Mouse (Mus musculus) MEL (cell line): ENCODE results near the gene Gm20388. TPM values are rescaled to one million over a fixed set of nuclear protein-coding genes. Genes with fewer than 3 reads are reported as not detected.

Source experiments
- DNase-seq: peaks from one replicate; pipeline ENCODE4 v3.0.0; 2011; ENCODE audit warnings: low read depth, low spot score
- H3K27ac ChIP-seq: 2 replicates; pipeline ENCODE4 v1.5.1; 2012; ENCODE audit warnings: low read depth, mild to moderate bottlenecking, control low read depth, low read length, moderate library complexity; ENCODE audit not compliant: control insufficient read depth
- H3K27me3 ChIP-seq, 2 experiments: fragments of 150-350 bp in 1 of 2; sonication (generic) in 1 of 2; 2 replicates each; pipeline ENCODE4 v1.6.1; 2012; ENCODE audit warnings: low read length in 2 of 2, mild to moderate bottlenecking in 2 of 2, improper control_type of control experiment in 1 of 2, moderate library complexity in 1 of 2; ENCODE audit not compliant: insufficient read depth in 2 of 2, control insufficient read depth in 1 of 2
- H3K36me3 ChIP-seq, 2 experiments: 2 replicates each; pipeline ENCODE4 v1.6.1; 2012 to 2014; ENCODE audit warnings: low read length in 2 of 2, improper control_type of control experiment in 1 of 2, inconsistent platforms in 1 of 2, mild to moderate bottlenecking in 1 of 2; ENCODE audit not compliant: insufficient read depth in 2 of 2, control insufficient read depth in 1 of 2
- H3K4me1 ChIP-seq, 2 experiments: fragments of 150-350 bp in 1 of 2; sonication (generic) in 1 of 2; 2 replicates each; pipeline ENCODE4 v1.6.1; 2012; ENCODE audit warnings: low read length in 2 of 2, improper control_type of control experiment in 1 of 2, mild to moderate bottlenecking in 1 of 2; ENCODE audit not compliant: insufficient read depth in 2 of 2, control insufficient read depth in 1 of 2
- H3K4me3 ChIP-seq, 2 experiments: fragments of 150-350 bp in 1 of 2; sonication (generic) in 1 of 2; 2 replicates each; pipeline ENCODE4 v1.5.1; 2012; ENCODE audit warnings: low read depth in 2 of 2, low read length in 2 of 2, mild to moderate bottlenecking in 2 of 2, moderate library complexity in 2 of 2, control low read depth in 1 of 2, improper control_type of control experiment in 1 of 2; ENCODE audit not compliant: control insufficient read depth in 1 of 2, insufficient read depth in 1 of 2
- H3K79me2 ChIP-seq: 2 replicates; pipeline ENCODE4 v1.6.1; 2012; ENCODE audit warnings: mild to moderate bottlenecking, low read length, moderate library complexity; ENCODE audit not compliant: control insufficient read depth, poor library complexity, insufficient read depth
- H3K9ac ChIP-seq: 2 replicates; pipeline ENCODE4 v1.6.1; 2012; ENCODE audit warnings: low read depth, mild to moderate bottlenecking, control low read depth, low read length, moderate library complexity; ENCODE audit not compliant: control insufficient read depth, poor library complexity, severe bottlenecking
- H3K9me3 ChIP-seq: fragments of 150-350 bp; sonication (generic); replicated peaks from 2 replicates; pipeline ENCODE4 v1.6.1; 2012; ENCODE audit warnings: mild to moderate bottlenecking, low read length, improper control_type of control experiment, moderate library complexity; ENCODE audit not compliant: insufficient read depth
- BHLHE40 ChIP-seq: IDR thresholded peaks from 2 replicates; pipeline ENCODE4 v1.6.1; 2012; ENCODE audit warnings: low read depth, mild to moderate bottlenecking, inconsistent platforms, low read length, improper control_type of control experiment, borderline replicate concordance
- CHD1 ChIP-seq: IDR thresholded peaks from 2 replicates; pipeline ENCODE4 v1.6.1; 2012; ENCODE audit warnings: low read depth, mild to moderate bottlenecking, inconsistent platforms, low read length, improper control_type of control experiment
- E2F4 ChIP-seq: IDR thresholded peaks from 2 replicates; pipeline ENCODE4 v1.6.1; 2011; ENCODE audit warnings: low read depth, low read length, improper control_type of control experiment, borderline replicate concordance
- ETS1 ChIP-seq: IDR thresholded peaks from 2 replicates; pipeline ENCODE4 v1.6.1; 2012; ENCODE audit warnings: low read depth, mild to moderate bottlenecking, inconsistent platforms, low read length, improper control_type of control experiment, moderate library complexity
- GABPA ChIP-seq: IDR thresholded peaks from 2 replicates; pipeline ENCODE4 v1.6.1; 2012; ENCODE audit warnings: low read depth, mild to moderate bottlenecking, inconsistent platforms, low read length, improper control_type of control experiment, moderate library complexity
- HCFC1 ChIP-seq: IDR thresholded peaks from 2 replicates; pipeline ENCODE4 v1.6.1; 2012; ENCODE audit warnings: low read depth, mild to moderate bottlenecking, inconsistent platforms, low read length, improper control_type of control experiment, moderate library complexity
- JUND ChIP-seq: IDR thresholded peaks from 2 replicates; pipeline ENCODE4 v1.6.1; 2011; ENCODE audit warnings: low read depth, mild to moderate bottlenecking, improper control_type of control experiment, low read length
- KAT2A ChIP-seq: conservative IDR thresholded peaks from 2 replicates; pipeline ENCODE4 v1.6.1; 2012; ENCODE audit warnings: low read depth, low read length, improper control_type of control experiment, inconsistent platforms
- MAX ChIP-seq: IDR thresholded peaks from 2 replicates; pipeline ENCODE4 v1.6.1; 2011; ENCODE audit warnings: low read length, improper control_type of control experiment
- MAZ ChIP-seq: IDR thresholded peaks from 2 replicates; pipeline ENCODE4 v1.6.1; 2012; ENCODE audit warnings: low read depth, mild to moderate bottlenecking, inconsistent platforms, low read length, improper control_type of control experiment
- MEF2A ChIP-seq: IDR thresholded peaks from 2 replicates; pipeline ENCODE4 v1.6.1; 2014; ENCODE audit warnings: low read depth, mild to moderate bottlenecking, inconsistent platforms, low read length, improper control_type of control experiment; ENCODE audit not compliant: poor library complexity, insufficient replicate concordance, severe bottlenecking; ENCODE audit errors: extremely low read depth
- POLR2A ChIP-seq, 2 experiments: IDR thresholded peaks; 2 replicates each; pipeline ENCODE4 v1.6.1; 2011 to 2012; ENCODE audit warnings: low read length in 2 of 2, mild to moderate bottlenecking in 2 of 2, control low read depth in 1 of 2, improper control_type of control experiment in 1 of 2, low read depth in 1 of 2, moderate library complexity in 1 of 2; ENCODE audit not compliant: control insufficient read depth in 1 of 2, insufficient read depth in 1 of 2, poor library complexity in 1 of 2
- RCOR1 ChIP-seq: IDR thresholded peaks from 2 replicates; pipeline ENCODE4 v1.6.1; 2012; ENCODE audit warnings: low read depth, mild to moderate bottlenecking, inconsistent platforms, low read length, improper control_type of control experiment
- SMC3 ChIP-seq: IDR thresholded peaks from 2 replicates; pipeline ENCODE4 v1.6.1; 2011; ENCODE audit warnings: low read depth, low read length, improper control_type of control experiment
- TAL1 ChIP-seq: IDR thresholded peaks from 2 replicates; pipeline ENCODE4 v1.6.1; 2012; ENCODE audit warnings: mild to moderate bottlenecking, inconsistent platforms, low read length, moderate library complexity, mixed read lengths
- TCF12 ChIP-seq: IDR thresholded peaks from 2 replicates; pipeline ENCODE4 v1.6.1; 2014; ENCODE audit warnings: low read depth, mild to moderate bottlenecking, inconsistent platforms, low read length, improper control_type of control experiment, moderate library complexity
- USF1 ChIP-seq: IDR thresholded peaks from 2 replicates; pipeline ENCODE4 v1.6.1; 2014; ENCODE audit warnings: low read depth, mild to moderate bottlenecking, inconsistent platforms, low read length, improper control_type of control experiment, moderate library complexity
- USF2 ChIP-seq, 2 experiments: IDR thresholded peaks; 2 replicates each; pipeline ENCODE4 v1.6.1; 2011 to 2012; ENCODE audit warnings: improper control_type of control experiment in 2 of 2, low read length in 2 of 2, borderline replicate concordance in 1 of 2, inconsistent platforms in 1 of 2, low read depth in 1 of 2, mild to moderate bottlenecking in 1 of 2; ENCODE audit not compliant: insufficient read depth in 1 of 2
- ZKSCAN1 ChIP-seq: IDR thresholded peaks from 2 replicates; pipeline ENCODE4 v1.6.1; 2012; ENCODE audit warnings: low read depth, mild to moderate bottlenecking, inconsistent platforms, low read length, improper control_type of control experiment, moderate library complexity
- ZMIZ1 ChIP-seq: IDR thresholded peaks from 2 replicates; pipeline ENCODE4 v1.6.1; 2012; ENCODE audit warnings: low read depth, mild to moderate bottlenecking, inconsistent platforms, low read length, improper control_type of control experiment, moderate library complexity
- polyA plus RNA-seq, 2 experiments: library from polyadenylated mRNA; stranded (reverse) in 1 of 2; unstranded in 1 of 2; fragments of >175 nt in 1 of 2; fragments of >200 nt in 1 of 2; gene quantifications; 2 replicates each; pipeline versions ENCODE4 v1.2.1 to v1.2.4; 2012; ENCODE audit warnings: low replicate concordance in 2 of 2, low read depth in 1 of 2; ENCODE audit not compliant: insufficient read length in 2 of 2, insufficient read depth in 1 of 2, missing spikeins in 1 of 2
- total RNA-seq: library from RNA; depleted of rRNA; stranded (reverse); fragments of 300-350 nt; gene quantifications from 2 replicates; pipeline ENCODE4 v1.2.3, GENCODE M21; 2012

The Gm20388 gene
- total and polyA plus RNA-seq, 3 experiments = 11.1 to 17.8 TPM; not detected in 1

DNA sequence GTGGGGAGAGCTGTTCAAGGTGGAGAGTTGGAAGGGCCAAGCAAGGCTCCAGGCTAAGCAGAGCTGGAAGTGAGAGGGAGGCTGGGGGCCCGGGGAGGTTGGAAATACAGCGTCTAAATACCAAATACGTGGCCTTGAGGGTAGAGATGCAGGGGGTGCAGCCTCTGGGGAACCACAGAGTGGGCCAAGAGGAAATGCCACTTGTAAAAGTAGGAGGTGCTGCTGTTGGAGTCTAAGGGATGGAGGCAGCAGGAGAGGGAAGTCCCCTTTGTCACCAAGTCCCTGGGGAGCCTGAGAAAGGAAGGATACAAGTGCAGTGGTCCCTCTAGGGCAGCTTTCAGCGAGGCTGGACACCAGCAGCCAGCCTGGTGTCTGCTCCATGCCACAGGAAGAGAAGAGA, 615.9 kb downstream of the Gm20388 start:
- peaks cover 90% of the 10 kb centered on the region for H3K79me2 ChIP-seq
- TF ChIP-seq ETS1 (no peak), RCOR1 (no peak), MAX (no peak), POLR2A (IDR thresholded peaks at IDR 0.05; ENCODE audit: control insufficient read depth in 1 of 2, insufficient read depth in 1 of 2, low read depth in 1 of 2, low read length in 2 of 2, poor library complexity in 1 of 2) (no peak), ZKSCAN1 (no peak), TAL1 (no peak), GABPA (no peak), TCF12 (no peak), JUND (no peak), USF1 (no peak), MAZ (no peak), ZMIZ1 (no peak), E2F4 (no peak), KAT2A (no peak), CHD1 (no peak), SMC3 (no peak)
- H3K4me1 ChIP-seq = peaks cover 0 to 41% of the 10 kb centered on the region in 2 experiments
- no peaks in the 10 kb centered on the region for H3K9me3 ChIP-seq
- DNase-seq = no peak
- no peaks in the 10 kb centered on the region for H3K27me3 ChIP-seq
- peaks cover 5 to 33% of the 10 kb centered on the region in 2 experiments; a peak in 3 of 4 replicates for H3K36me3 ChIP-seq
- H3K4me3 ChIP-seq = no peak overlapping the region
- H3K9ac ChIP-seq = no peak overlapping the region
- no peak overlapping the region for H3K27ac ChIP-seq

DNA sequence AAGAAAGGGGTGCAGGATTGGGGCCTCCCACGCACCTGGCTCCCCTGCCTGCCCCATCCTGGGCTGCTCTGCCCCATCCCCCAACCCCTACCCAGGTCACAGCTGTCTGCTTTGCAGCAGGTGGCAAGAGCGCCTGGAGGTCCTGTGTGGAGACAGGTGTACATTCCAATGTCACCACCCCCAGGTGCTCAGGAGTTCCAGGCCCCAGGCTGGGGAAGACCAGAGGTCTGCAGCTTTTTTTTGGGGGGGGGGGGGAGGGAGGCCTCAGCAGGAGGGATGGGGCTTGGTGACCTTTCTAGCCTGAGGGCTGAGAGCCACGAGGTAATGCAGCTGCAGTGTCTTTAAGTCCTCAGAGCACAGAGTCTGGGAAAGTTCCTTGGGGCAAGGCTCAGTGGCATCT, 617.7 kb downstream of the Gm20388 start:
- H3K9me3 ChIP-seq = no peaks in the 10 kb centered on the region
- H3K4me1 ChIP-seq = peaks cover 2 to 49% of the 10 kb centered on the region in 2 experiments
- no peak for TF ChIP-seq MEF2A
- no peak for TF ChIP-seq HCFC1
- no peak for TF ChIP-seq BHLHE40
- no peak for TF ChIP-seq MAZ
- TF ChIP-seq USF2 (IDR thresholded peaks at IDR 0.05; ENCODE audit: borderline replicate concordance in 1 of 2, insufficient read depth in 1 of 2, low read depth in 1 of 2, low read length in 2 of 2) = no peak
- H3K79me2 ChIP-seq = peaks cover 87% of the 10 kb centered on the region
- H3K27me3 ChIP-seq = no peaks in the 10 kb centered on the region
- H3K9ac ChIP-seq = no peak overlapping the region
- H3K27ac ChIP-seq = no peak overlapping the region
- H3K36me3 ChIP-seq = peaks cover 5 to 42% of the 10 kb centered on the region in 2 experiments; a peak in 3 of 4 replicates
- no peak overlapping the region for H3K4me3 ChIP-seq
- DNase-seq = no peak
